Mouse (Mus musculus) heart, adult 2 months (tissue): ENCODE measurements around the gene Tspan14. TPM values are rescaled to one million over a fixed set of nuclear protein-coding genes. Genes with fewer than 3 reads are reported as not detected.
A peak's percentile ranks its signal among the peaks of the same experiment; 100 is the strongest.

Experiments
- DNase-seq, 2 experiments: peaks; one replicate each; pipeline ENCODE4 v3.0.0; 2021
- H3K27ac ChIP-seq: fragments of 200-600 bp; 2 replicates; pipeline ENCODE4 v1.8.1; 2022
- H3K27me3 ChIP-seq: fragments of 200-500 bp; 2 replicates; pipeline ENCODE4 v1.6.1; 2012; ENCODE audit warnings: mild to moderate bottlenecking, low read length, inconsistent platforms, mixed read lengths; ENCODE audit not compliant: control insufficient read depth, insufficient read depth
- H3K36me3 ChIP-seq: fragments of 200-500 bp; 2 replicates; pipeline ENCODE4 v1.6.1; 2012; ENCODE audit warnings: low read length, inconsistent platforms; ENCODE audit not compliant: control insufficient read depth, insufficient read depth
- H3K4me1 ChIP-seq: fragments of 200-500 bp; 2 replicates; pipeline ENCODE4 v1.6.1; 2011; ENCODE audit warnings: low read length; ENCODE audit not compliant: control insufficient read depth, insufficient read depth
- H3K4me3 ChIP-seq: fragments of 200-600 bp; 2 replicates; pipeline ENCODE4 v1.8.1; 2022
- H3K79me2 ChIP-seq: fragments of 200-500 bp; replicated peaks from 2 replicates; pipeline ENCODE4 v1.6.1; 2012; ENCODE audit warnings: mild to moderate bottlenecking, inconsistent platforms, low read length, moderate library complexity, mixed read lengths; ENCODE audit not compliant: control insufficient read depth, insufficient read depth
- H3K9ac ChIP-seq: fragments of 200-500 bp; 2 replicates; pipeline ENCODE4 v1.6.1; 2012; ENCODE audit warnings: low read depth, mild to moderate bottlenecking, control low read depth, inconsistent platforms, low read length, mixed read lengths
- CTCF ChIP-seq: fragments of 200-600 bp; IDR thresholded peaks from 2 replicates; pipeline ENCODE4 v1.8.1; 2022; ENCODE audit warnings: antibody characterized with exemption, mild to moderate bottlenecking, moderate library complexity
- EP300 ChIP-seq: fragments of 200-500 bp; IDR thresholded peaks from 2 replicates; pipeline ENCODE4 v1.6.1; 2011; ENCODE audit warnings: low read depth, low read length, control low read depth; ENCODE audit not compliant: insufficient read depth
- POLR2A ChIP-seq: fragments of 200-500 bp; IDR thresholded peaks from 2 replicates; pipeline ENCODE4 v1.6.1; 2011; ENCODE audit warnings: mild to moderate bottlenecking, low read depth, low read length, control low read depth; ENCODE audit not compliant: insufficient read depth
- WGBS: fragments of 180-500 bp; shearing (Covaris S2); methylation state at CpG from one replicate; pipeline ENCODE4 v1.1.7; 2018; 5-methylcytosine and 5-hydroxymethylcytosine counted together
- intact Hi-C: fragments of 180-260 bp; cut with DNase I; formaldehyde crosslinking; loops from one replicate; pipeline ENCODE4 v1.15.1; 2025
- long read RNA-seq: library from polyadenylated mRNA; stranded (forward); transcript quantifications from one replicate; pipeline ENCODE4 v2.0.0, GENCODE M21; 2021
- polyA plus RNA-seq: library from polyadenylated mRNA; depleted of rRNA; stranded (reverse); fragments of >200 nt; gene quantifications from 2 replicates; pipeline ENCODE4 v1.2.3, GENCODE M21; 2012; rRNA removed
- total RNA-seq, 2 experiments: library from RNA; stranded (reverse); gene quantifications; 2 replicates each; pipeline ENCODE4 v1.2.3; 2021

The Tspan14 gene
- total RNA-seq (10 to 100 TPM; 11.8 to 18.6 TPM), polyA plus RNA-seq (25.7 and 26.4 TPM in 2 replicates)
- long read RNA-seq, transcript Tspan14-201 (9 exons, 2,475 nt) = major isoform, 8 of 10 reads
- long read RNA-seq, partial matches to known transcripts = 0 of 10 reads
- long read RNA-seq, other reads (novel, unspliced or antisense) = 1 of 10 reads

DNA sequence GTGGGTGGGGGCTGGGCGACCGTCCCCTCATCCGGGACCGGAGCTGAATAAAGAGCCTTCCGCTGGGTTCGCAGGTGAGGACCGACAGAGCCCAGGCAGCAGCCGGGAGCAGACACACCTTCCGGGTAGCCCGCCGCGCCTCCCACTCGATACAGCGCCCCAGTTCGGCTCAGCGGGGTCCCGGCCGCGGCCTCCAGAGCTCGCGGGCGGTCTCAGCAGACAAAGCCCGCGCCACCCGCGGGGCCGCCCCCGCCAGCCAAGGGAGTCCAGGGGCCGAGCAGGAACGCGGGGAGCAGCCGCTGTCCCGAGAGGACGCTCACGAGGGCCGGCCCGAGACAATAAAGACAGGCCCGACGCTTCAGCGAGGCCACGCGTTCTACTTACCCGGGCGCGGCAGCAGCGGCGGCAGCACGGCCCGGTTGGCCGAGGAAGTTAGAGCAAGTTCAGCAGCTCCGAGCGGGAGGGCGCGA is at the start of gene Tspan14:
TSS of gene Tspan14 (minus strand) at position 416 of the 470 bp plus-strand sequence.
- intact Hi-C loops = no loop called here
- Histone ChIP-seq H3K4me1 (peaks cover 19% of the 10 kb centered on the region), H3K36me3 (peaks cover 2% of the 10 kb centered on the region), H3K27me3 (no peaks in the 10 kb centered on the region), H3K9ac (peak within 1 kb of the TSS; percentile 90), H3K4me3 (peak within 1 kb of the TSS; percentile 96), H3K27ac (peak within 1 kb of the TSS; percentile 93), H3K79me2 (0 out of 2 replicates have a peak, but pooled peaks cover 7% of the 10 kb centered on the region)
- DNase-seq = no peak
- WGBS = under 1% methylated on average over 50 of the region's 54 CpGs
- peak; percentile 70; the same call in 1 of the 2 replicates for TF ChIP-seq POLR2A
- TF ChIP-seq CTCF = no peak
- no peak for TF ChIP-seq EP300

DNA sequence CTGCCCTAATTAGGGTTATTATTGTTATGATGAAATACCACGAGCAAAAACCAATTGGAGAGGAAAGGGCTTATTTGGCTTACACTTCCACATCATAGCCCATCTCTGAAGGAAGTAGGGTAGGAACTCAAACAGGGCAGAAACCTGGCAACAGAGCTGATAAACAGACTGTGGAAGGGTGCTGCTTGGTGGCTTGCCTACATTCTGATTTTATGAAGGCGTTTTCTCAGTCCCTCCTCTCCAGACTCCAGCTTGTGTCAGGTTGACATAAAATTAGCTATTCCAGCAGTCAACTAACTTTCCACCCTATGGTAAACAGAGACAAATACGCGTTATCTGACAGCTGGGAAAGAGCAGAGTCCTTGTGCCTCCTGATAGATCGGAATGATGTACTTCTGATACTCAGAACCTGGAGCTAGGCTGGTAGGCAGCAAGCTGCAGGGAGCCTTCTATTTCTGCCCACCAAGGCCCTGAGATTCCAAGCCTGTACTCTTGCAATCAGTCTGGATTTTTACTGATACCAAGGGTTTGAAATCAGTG is 48.2 kb upstream of the Tspan14 start:
- Histone ChIP-seq H3K4me1 (no peaks in the 10 kb centered on the region; the same call in 1 of the 2 replicates), H3K4me3 (no peak overlapping the region), H3K27me3 (no peaks in the 10 kb centered on the region), H3K9ac (no peak overlapping the region), H3K79me2 (no peaks in the 10 kb centered on the region), H3K36me3 (no peaks in the 10 kb centered on the region; the same call in 1 of the 2 replicates), H3K27ac (no peak overlapping the region)
- WGBS = 60% methylated on average over 5 of the region's 5 CpGs
- TF ChIP-seq CTCF (no peak), EP300 (no peak), POLR2A (no peak)
- intact Hi-C loops = loop anchor here (5.0 kb wide), 1 partner anchor 37 kb away; no protein-coding TSS in a partner anchor
- no peak for DNase-seq

DNA sequence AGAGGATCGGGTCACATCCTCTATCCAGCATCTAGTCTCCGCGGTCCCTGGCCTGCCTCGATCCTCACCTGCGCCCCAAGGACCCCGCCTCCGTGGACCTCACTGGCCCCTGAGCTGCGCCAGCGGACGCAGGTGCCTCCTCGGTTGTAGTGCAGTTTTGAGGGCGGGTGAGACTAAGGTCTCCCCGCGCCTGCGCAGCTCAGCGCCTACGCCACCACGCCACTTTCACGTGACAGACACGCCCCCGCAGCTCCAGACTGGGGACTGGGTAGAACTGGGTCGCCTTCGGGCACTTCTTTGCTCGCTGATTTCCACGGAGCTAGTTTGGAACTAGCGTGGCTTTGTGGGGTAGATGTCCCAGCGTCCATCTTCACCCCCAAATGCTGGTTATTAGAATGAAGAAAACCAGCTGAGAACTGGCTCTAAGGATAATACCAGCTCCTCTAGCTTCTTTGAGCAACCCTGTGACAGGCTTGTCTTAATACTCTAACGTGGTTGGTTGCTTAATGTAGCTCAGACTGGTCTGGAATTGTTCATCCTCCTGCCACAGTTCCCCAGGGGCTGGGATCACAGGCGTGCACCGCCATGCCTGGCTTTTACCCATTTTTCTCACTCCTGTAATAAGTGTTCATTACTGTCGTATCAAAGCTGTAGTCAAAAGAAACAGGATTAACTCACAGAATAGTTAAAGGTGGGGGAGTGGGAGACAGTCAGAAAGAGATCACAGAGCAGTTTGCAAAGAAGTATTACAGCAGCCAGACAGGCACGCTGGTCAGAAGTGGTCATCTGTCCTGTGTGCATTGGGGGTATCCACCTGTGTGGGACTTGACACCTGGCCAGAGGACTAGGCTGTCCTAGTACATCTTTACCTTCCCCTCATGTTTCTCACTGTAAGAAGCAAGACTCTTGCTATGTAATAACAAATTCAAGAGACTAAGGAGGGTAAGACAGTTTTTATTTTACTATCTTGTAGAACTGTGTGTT is 47.3 kb upstream of the Tspan14 start, which contains the start of gene Fam213a:
TSS of gene Fam213a (minus strand) at position 159 of the 984 bp plus-strand sequence.
- peak within 1 kb of the TSS; percentile 53 for H3K27ac ChIP-seq
- no peaks in the 10 kb centered on the region; the same call in 1 of the 2 replicates for H3K36me3 ChIP-seq
- intact Hi-C loops = loop anchor here (5.0 kb wide), 1 partner anchor 37 kb away; no protein-coding TSS in a partner anchor
- peak within 1 kb of the TSS; percentile 62 for H3K4me3 ChIP-seq
- no peaks in the 10 kb centered on the region for H3K27me3 ChIP-seq
- peak; percentile 53 for TF ChIP-seq POLR2A
- TF ChIP-seq EP300 = no peak
- no peak for TF ChIP-seq CTCF
- H3K4me1 ChIP-seq = no peaks in the 10 kb centered on the region; the same call in 1 of the 2 replicates
- H3K9ac ChIP-seq = peak within 1 kb of the TSS; percentile 74
- no peaks in the 10 kb centered on the region for H3K79me2 ChIP-seq
- WGBS = 4% methylated on average over 32 of the region's 32 CpGs
- DNase-seq = peak; percentile 87 to 91

DNA sequence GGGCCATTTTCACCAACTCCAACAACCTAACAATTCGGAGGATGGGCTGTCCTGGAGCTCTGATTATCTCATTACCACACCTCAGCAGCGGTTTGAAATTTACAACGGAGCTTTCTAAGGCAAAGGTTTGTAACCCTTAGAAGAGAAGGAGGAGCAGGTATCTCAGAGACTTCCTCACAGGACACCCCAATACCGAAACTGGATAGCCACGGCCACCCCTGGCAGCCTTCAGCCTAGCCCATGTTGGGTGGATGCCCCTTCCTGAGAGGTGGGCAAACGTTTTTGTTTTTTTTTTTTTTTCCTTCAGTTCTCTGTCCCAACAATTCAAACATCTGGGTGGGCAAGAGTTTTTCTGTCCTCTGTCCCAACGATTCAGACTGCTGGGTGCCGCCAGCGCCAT is 46.5 kb upstream of the Tspan14 start:
- Histone ChIP-seq H3K79me2 (no peaks in the 10 kb centered on the region), H3K4me1 (no peaks in the 10 kb centered on the region; the same call in 1 of the 2 replicates), H3K36me3 (no peaks in the 10 kb centered on the region; the same call in 1 of the 2 replicates), H3K27ac (peak overlapping the region; percentile 53), H3K9ac (peak overlapping the region; percentile 74), H3K4me3 (peak overlapping the region; percentile 62), H3K27me3 (no peaks in the 10 kb centered on the region)
- DNase-seq = no peak
- TF ChIP-seq CTCF (no peak), POLR2A (no peak), EP300 (no peak)
- WGBS = 16% methylated on average over 9 of the region's 9 CpGs
- intact Hi-C loops = loop anchor here (5.0 kb wide), 1 partner anchor 36 kb away; no protein-coding TSS in a partner anchor

DNA sequence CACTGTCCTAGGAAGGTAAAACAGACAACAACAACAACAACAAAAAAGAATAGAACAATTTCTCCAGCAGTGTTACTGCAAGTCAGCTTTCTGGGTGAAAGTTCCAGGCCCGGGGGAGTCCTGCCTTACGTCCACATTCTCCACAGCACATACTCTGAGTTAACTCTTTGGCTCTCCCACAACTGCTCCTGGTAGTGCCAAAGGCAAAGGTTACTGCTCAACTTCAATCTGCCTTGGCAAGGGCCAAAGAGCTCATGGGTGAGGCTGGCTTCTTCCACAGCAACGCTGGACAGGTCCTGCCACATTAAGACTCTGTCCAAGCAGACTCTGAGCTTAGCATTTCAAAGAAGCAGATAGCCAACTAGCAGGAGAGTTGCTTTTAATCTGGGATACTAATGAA is 45.3 kb upstream of the Tspan14 start:
- no peak for DNase-seq
- H3K4me1 ChIP-seq = no peaks in the 10 kb centered on the region; the same call in 1 of the 2 replicates
- no peaks in the 10 kb centered on the region for H3K79me2 ChIP-seq
- no peak for TF ChIP-seq POLR2A
- TF ChIP-seq EP300 = no peak
- no peak for TF ChIP-seq CTCF
- no peaks in the 10 kb centered on the region for H3K27me3 ChIP-seq
- WGBS = 65% methylated on average over 3 of the region's 3 CpGs
- no peaks in the 10 kb centered on the region for H3K36me3 ChIP-seq
- H3K4me3 ChIP-seq = no peak overlapping the region
- H3K27ac ChIP-seq = no peak overlapping the region
- no peak overlapping the region for H3K9ac ChIP-seq
- intact Hi-C loops = loop anchor here (5.0 kb wide), 1 partner anchor 35 kb away; no protein-coding TSS in a partner anchor
